Mouse (Mus musculus) cerebellum, adult 2 months (tissue): ENCODE data around the gene Gm29427. TPM values are rescaled to one million over a fixed set of nuclear protein-coding genes. Genes with fewer than 3 reads are reported as not detected.

Experiments
- DNase-seq, 2 experiments: peaks; one replicate each; pipeline ENCODE4 v3.0.0; 2021
- H3K27ac ChIP-seq: fragments of 200-500 bp; 2 replicates; pipeline ENCODE4 v1.5.1; 2012; ENCODE audit warnings: low read length, control low read depth, inconsistent platforms; ENCODE audit not compliant: insufficient read depth
- H3K27me3 ChIP-seq: fragments of 200-500 bp; 2 replicates; pipeline ENCODE4 v1.6.1; 2012; ENCODE audit warnings: inconsistent platforms, mild to moderate bottlenecking, low read length, moderate library complexity; ENCODE audit not compliant: control insufficient read depth, insufficient read depth
- H3K4me1 ChIP-seq: fragments of 200-500 bp; 2 replicates; pipeline ENCODE4 v1.6.1; 2011; ENCODE audit warnings: low read length; ENCODE audit not compliant: control insufficient read depth, insufficient read depth
- H3K4me3 ChIP-seq: fragments of 200-500 bp; replicated peaks from 2 replicates; pipeline ENCODE3; 2011; ENCODE audit warnings: mild to moderate bottlenecking, low read depth, low read length, control low read depth; ENCODE audit not compliant: insufficient read depth
- CTCF ChIP-seq: fragments of 200-500 bp; IDR thresholded peaks from 2 replicates; pipeline ENCODE4 v1.5.1; 2011; ENCODE audit warnings: low read depth, mild to moderate bottlenecking, control low read depth, low read length, moderate library complexity, borderline replicate concordance; ENCODE audit not compliant: insufficient read depth
- POLR2A ChIP-seq: fragments of 200-500 bp; IDR thresholded peaks from 2 replicates; pipeline ENCODE4 v1.6.1; 2011; ENCODE audit warnings: low read length, control low read depth, borderline replicate concordance; ENCODE audit not compliant: insufficient read depth
- WGBS: fragments of 180-500 bp; shearing (Covaris S2); methylation state at CpG from one replicate; pipeline ENCODE4 v1.1.7; 2018; 5-methylcytosine and 5-hydroxymethylcytosine counted together
- polyA plus RNA-seq: library from polyadenylated mRNA; depleted of rRNA; stranded (reverse); fragments of >200 nt; gene quantifications from 2 replicates; pipeline ENCODE4 v1.2.3, GENCODE M21; 2012

Gene Gm29427
- polyA plus RNA-seq, 1 experiment = not detected

DNA sequence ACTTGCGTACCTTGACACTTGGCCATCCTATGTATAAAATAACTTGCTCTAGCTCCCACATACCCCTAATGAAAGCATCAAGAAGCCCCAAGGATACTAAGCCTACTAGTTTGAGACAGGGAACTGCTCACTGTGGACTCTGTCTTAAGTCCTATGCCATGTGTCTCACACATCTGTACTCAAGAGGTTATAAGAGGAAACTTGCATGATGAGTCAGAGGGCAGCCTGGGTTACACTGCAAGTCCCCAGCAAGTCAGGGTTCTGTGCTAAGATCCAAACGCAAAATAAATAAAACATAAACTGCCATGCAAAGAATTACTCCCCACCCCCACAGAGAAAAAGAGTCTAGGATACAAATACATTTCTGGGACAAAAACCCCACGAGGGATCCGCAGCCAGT lies 1.6 kb downstream of the Gm29427 start:
- no peak overlapping the region for H3K4me3 ChIP-seq
- WGBS = 74% methylated on average over 4 of the region's 4 CpGs
- no peaks in the 10 kb centered on the region for H3K27me3 ChIP-seq
- no peak overlapping the region for H3K27ac ChIP-seq
- TF ChIP-seq POLR2A (no peak), CTCF (no peak)
- no peak for DNase-seq
- H3K4me1 ChIP-seq = peaks cover 4% of the 10 kb centered on the region; the same call in 1 of the 2 replicates

- Histone ChIP-seq H3K27ac (no peak overlapping the region), H3K4me1 (no peaks in the 10 kb centered on the region), H3K4me3 (no peak overlapping the region), H3K27me3 (no peaks in the 10 kb centered on the region)
- TF ChIP-seq POLR2A (no peak), CTCF (no peak)
- 90% methylated on average over 22 of the region's 22 CpGs for WGBS
- DNase-seq = no peak
These were observed 5.1 kb downstream of the Gm29427 start for GRCm38 (mm10) chr1:130710283-130711080.

GRCm38 (mm10) chr1:130703613-130704012 lies 12.0 kb downstream of the Gm29427 start:
- Histone ChIP-seq H3K27ac (no peak overlapping the region), H3K27me3 (no peaks in the 10 kb centered on the region), H3K4me1 (no peaks in the 10 kb centered on the region), H3K4me3 (no peak overlapping the region)
- TF ChIP-seq POLR2A (no peak), CTCF (no peak)
- 83% methylated on average over 2 of the region's 2 CpGs for WGBS
- DNase-seq = no peak

DNA sequence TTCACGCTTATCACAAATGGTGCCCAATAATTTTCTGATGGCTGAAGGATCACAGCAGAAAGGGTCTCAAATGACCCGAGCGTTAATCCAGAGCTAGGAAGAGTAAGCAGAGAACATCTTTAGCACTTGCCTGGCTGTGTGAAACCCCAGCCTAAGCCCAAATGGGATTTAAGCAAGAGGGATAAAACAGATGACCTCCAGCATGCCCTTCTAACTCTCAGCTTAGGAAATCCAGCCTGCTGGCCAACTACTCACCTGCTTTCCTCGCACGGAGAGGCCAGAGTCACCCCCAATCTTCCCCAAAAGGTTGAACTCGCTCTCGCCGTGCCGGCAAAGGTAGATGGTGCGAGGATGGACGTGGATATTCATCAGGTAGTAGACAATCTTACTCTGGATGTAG lies 13.6 kb downstream of the Gm29427 start:
- no peak for DNase-seq
- H3K27me3 ChIP-seq = no peaks in the 10 kb centered on the region
- no peak overlapping the region for H3K4me3 ChIP-seq
- 97% methylated on average over 11 of the region's 11 CpGs for WGBS
- no peak overlapping the region for H3K27ac ChIP-seq
- TF ChIP-seq CTCF (no peak), POLR2A (no peak)
- no peaks in the 10 kb centered on the region for H3K4me1 ChIP-seq

DNA sequence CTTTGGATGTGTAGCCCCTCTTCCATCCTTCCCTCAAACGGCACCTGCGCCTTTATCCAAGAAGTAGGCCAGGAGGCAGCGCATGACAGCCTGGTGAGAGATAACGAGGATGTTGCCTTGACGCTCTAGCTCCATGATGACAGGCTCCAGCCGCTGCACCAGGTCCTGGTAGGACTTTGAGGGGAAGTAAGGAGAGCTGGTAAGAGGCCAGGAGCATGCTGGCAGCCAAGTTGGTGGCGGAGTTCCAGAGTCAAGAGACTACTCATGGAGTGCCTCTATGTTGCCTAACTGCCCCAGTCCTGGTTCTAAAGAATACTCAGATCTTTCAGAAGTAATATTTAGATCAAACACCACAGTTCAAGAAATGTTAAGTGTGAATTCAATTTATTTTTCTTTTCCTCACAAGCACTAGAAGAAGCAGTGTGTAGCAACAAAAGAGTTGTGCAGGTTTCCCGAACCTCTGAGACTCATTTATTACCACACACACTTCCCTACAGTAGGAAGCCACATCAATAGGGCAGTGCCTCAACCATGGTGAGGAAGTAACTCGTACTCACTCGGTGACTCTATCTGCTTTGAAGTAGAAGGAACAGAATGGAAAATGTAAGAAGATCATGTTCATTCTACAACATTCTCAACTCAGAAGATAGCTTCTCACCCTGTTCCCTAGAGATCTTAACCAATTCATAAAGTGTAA lies 15.5 kb downstream of the Gm29427 start:
- Histone ChIP-seq H3K27me3 (no peaks in the 10 kb centered on the region), H3K27ac (no peak overlapping the region), H3K4me3 (no peak overlapping the region), H3K4me1 (no peaks in the 10 kb centered on the region)
- whole genome bisulfite sequencing = 45% methylated on average over 10 of the region's 10 CpGs
- peak; percentile 67 to 71 for DNase-seq
- TF ChIP-seq POLR2A (no peak), CTCF (no peak)

DNA sequence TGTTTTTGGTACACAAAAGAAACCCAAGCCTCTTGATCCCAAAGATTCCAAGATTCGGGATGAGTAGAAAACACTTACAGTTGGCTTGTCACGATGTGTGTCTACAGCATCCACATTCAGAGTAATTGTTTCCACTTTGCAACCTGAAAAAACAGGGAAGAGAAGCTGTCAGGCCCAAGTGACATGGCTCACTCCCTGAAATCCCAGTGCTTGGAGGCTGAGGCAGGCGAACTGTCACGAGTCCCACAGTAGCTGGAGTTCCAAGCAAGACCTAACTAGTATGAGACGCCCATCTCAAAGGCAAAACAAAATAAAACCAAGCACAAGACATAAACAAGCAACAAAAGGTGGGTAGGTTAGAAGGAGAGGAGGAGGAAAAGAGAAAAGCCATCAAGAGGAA lies 17.0 kb downstream of the Gm29427 start:
- Histone ChIP-seq H3K27ac (no peak overlapping the region), H3K4me3 (no peak overlapping the region), H3K4me1 (no peaks in the 10 kb centered on the region), H3K27me3 (no peaks in the 10 kb centered on the region)
- DNase-seq = no peak
- TF ChIP-seq CTCF = no peak
- TF ChIP-seq POLR2A = no peak
- 93% methylated on average over 5 of the region's 5 CpGs for WGBS

GRCm38 (mm10) chr1:130683905-130684304 lies 31.7 kb downstream of the Gm29427 start:
- H3K4me3 ChIP-seq = no peak overlapping the region
- no peaks in the 10 kb centered on the region for H3K4me1 ChIP-seq
- no peak overlapping the region for H3K27ac ChIP-seq
- 33% methylated on average over 1 of the region's 1 CpGs for WGBS
- TF ChIP-seq CTCF = no peak
- no peak for TF ChIP-seq POLR2A
- H3K27me3 ChIP-seq = no peaks in the 10 kb centered on the region
- no peak for DNase-seq

- DNase-seq = no peak
- no peak overlapping the region for H3K4me3 ChIP-seq
- no peaks in the 10 kb centered on the region for H3K27me3 ChIP-seq
- WGBS = 79% methylated on average over 6 of the region's 6 CpGs
- TF ChIP-seq POLR2A (no peak), CTCF (no peak)
- no peak overlapping the region for H3K27ac ChIP-seq
- no peaks in the 10 kb centered on the region for H3K4me1 ChIP-seq
These were observed 33.8 kb downstream of the Gm29427 start for GRCm38 (mm10) chr1:130681656-130682413.
